Mouse (Mus musculus) thymus, adult 2 months (tissue): ENCODE data around the gene Nuak2.

Source experiments
- CTCF ChIP-seq: fragments of 200-500 bp; IDR thresholded peaks from 2 replicates; pipeline ENCODE4 v1.5.1; 2012; ENCODE audit warnings: mild to moderate bottlenecking, control low read depth, low read length, moderate library complexity, borderline replicate concordance; ENCODE audit not compliant: control insufficient read depth, poor library complexity, insufficient read depth; ENCODE audit errors: extremely low read depth
- POLR2A ChIP-seq: fragments of 200-500 bp; IDR thresholded peaks from 2 replicates; pipeline ENCODE4 v1.6.1; 2012; ENCODE audit warnings: mild to moderate bottlenecking, low read length, control low read depth, moderate library complexity; ENCODE audit not compliant: control insufficient read depth, poor library complexity, insufficient read depth; ENCODE audit errors: extremely low read depth

- no peak for TF ChIP-seq CTCF
- no peak for TF ChIP-seq POLR2A
Observed at GRCm38 (mm10) chr1:132310754-132311153, 5.2 kb upstream of the Nuak2 start.
